Mouse (Mus musculus) telencephalon, adult 2 months (tissue): ENCODE measurements around the gene Commd9.
A peak's percentile ranks its signal among the peaks of the same experiment; 100 is the strongest.

Experiments
- DNase-seq: peaks from one replicate; pipeline ENCODE4 v3.0.0-alpha.2; 2011; ENCODE audit warnings: low read depth, low spot score

Gene Commd9

DNA sequence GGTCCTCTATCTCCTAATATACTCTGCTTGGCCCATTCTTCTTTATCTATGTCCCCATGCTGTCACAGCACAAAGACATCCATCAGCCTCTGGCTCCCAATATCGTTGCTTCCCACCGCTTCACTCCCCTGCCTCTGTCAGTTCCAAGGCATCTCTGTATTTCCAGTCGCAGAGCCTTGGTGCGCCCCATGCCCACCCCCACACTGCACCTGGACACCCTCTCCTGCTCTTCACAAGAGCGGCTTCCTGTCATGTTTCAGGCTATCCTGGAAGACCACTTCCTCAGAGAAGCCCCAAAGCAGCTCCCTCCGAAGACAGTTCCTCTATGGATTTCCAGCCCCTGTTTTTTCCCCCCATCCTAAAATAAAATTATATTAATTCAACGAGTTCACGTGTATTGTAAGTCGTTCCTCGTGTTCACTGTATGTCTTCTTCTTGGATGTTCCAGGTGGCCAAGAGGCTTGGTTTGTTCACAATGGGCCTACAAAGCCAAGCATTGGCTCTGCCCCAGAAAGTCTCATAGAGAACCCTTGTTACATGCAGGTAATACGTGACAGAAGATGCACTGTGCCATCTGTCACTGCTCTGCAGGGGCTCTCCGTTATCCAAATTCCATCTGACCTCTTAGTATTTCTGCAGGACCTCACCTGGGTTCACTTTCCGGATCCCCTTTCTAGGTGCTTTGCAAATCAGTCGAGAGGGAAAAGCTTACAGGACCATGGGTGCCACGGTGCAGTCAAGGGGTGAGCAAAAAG is 23.5 kb downstream of the Commd9 start:
- DNase-seq, result no peak

DNA sequence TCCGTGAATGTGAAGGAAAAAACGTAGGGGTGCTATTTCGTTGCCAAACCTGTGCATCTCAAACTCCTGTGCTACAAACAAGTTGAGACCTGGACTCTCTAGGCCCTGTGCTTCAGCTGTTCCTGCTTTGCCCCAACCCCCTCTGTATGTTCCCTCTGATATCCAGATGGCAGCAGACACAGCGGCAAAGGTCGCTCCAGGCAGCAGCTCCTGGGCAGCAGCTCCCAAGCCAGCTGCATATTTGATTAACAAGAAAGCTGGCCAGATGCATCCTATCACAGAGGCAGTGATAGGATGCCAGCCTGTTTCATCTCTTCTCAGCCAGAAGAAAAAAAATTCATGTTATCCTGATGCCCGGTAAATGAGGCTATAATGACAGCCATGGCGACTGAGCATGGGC is 32.5 kb downstream of the Commd9 start:
- no peak for DNase-seq

DNA sequence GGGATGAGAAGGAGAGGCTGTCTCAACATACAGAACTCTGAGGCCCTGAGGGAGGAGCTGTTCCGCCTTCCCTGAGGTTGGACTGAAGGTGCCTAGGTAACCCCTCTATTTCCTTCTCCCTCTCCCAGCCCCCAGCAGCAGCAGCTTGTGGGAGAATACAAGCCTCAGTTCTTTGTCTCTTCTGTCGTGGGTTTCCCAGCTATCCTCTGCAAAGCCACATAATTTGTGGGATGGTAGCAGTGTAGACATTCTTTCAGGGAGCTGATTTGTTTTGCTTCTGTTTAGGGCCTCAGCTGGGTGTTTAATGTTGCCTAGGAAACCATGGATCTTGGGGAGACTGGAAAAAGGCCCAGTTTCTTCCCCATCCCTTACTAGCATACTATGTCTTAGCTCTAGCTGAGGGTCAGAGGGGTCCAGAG is 34.1 kb downstream of the Commd9 start:
- DNase-seq, result no peak

DNA sequence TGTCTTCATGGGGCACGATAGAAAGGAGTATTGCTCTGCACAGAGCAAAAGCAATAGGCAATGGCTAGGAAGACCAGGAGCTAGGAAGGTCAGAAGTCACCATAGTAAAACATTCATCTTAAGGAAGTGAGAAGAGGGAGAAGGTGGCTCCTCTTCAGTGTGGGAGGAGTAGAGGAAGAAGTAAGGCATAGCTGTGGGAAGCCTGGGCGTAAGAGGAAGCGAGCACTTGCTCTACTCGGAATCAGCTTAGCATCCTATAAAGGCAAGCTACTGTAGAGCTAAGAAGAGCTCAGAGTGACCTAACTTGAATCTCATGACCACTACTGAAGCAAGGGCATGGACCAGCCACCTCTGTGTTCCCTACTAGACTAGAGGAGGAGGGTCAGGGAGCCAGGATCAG is 36.3 kb downstream of the Commd9 start:
- no peak for DNase-seq

DNA sequence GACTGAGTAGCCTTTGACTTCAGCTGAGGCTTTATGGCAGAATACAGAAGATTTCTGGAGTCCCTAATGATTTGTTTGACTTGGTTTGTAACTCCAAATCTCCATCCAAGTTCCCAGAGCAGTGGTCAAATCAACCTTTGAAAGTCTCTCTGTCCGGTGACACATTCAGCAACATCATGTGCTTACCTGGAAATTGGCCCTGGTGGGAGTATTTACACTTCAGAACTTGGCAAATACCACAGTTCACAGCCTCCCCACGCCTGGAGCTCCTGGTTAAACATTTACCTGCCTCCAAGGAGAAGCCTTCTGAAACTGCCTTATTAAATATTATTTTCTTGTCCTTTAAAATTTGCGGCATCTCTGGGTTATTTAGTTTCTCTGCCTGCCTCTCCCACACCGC is 37.1 kb downstream of the Commd9 start:
- DNase-seq, result no peak

DNA sequence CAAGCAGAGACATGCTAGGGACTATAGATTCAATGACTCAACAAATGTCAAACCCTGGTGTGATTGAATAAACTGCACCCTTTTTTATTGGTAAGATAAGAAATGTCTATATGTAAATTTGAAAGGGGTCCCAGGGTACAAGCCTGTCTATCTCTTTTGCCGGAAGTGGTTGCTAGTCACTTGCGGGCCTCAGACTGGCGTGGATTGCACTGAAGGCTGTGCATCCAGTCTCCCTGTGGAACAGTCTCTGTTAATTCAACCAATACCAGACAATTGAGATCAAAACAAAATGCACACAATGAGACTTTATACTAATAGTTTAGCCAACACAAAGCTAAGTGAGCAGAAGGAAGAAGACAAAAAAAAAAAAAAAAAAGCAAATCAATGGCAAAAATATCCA is 39.1 kb downstream of the Commd9 start:
- no peak for DNase-seq

DNA sequence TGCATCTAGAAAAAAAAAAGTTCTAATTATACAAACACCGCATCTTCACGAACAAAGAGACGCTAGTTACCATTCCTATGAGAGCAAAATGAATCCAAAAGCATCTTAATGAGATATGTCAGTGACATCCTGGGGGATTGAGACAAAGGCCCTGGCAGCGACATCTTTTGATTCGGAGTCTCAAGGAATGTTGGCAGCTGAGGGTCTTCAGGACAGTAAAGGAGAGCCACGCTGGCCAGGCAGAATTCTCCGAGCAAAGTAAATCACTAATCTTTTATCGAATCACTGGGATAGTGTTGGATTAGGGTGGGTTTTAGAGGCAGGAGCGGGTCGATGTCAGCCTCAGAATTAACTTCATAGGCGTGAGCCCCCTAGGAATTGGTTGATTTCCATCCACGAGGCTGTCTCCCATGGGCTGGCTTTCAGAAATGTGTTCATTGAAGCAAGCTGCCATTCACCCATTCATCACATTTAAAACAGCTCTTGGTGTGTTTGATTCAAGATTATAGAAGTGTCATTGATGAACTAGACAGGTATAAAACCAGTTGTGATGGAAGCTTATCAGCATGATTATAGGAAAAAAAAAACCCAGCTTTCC is 39.6 kb downstream of the Commd9 start:
- no peak for DNase-seq

DNA sequence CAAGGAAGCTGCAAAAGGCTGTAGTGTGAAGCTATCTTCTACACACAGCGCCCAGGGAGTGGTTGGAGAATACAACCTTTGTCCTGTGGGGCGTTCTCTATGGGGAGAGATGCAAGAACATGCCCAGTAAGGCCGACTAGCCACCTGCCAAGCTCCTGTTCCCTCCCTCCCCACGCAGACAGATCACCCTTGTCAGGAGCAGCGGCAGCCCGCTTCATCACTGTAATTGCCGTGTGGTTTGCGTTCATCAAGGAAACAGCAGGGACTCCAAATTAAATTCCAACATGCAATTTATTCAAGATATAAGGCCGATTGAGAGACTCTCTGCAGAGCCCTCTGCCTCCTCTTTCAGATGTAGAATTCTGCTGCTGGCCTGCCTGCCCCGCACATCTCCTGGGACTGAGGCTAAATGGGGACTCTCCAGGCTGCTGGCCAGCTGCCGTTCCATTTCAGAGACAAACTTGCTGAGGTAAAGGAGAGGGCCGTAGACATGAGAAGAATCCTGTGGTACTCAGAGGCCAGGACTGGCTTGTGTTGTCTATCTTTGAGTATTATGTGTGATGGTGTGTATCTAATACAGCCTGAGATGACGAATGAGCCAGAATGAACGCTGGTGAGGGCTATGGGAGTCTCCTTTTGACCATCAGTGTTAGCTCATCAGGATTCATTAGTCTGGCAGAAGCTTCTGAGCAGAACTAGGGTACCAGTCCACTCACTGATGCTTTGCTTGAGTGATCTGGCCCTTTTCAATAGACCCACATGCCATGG is 46.3 kb downstream of the Commd9 start:
- no peak for DNase-seq

DNA sequence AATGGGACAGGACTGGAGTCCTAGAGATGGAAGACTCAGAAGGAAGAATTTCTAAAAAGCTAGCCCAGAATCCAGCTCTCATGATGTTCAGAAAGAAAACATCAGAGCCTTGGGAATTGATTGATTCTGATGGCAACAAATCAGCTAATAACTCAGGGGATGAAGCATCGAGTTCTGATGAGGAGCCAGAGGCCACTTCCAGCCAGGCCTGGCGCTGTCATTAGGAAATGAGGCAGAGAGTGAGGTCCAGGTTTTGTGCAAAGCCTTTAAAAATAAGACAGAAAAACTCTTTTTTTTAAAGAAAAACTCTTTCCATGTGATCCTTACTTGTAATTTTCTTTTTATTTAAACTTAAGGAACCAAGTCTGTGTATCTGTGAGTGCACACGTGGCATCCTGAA is 47.3 kb downstream of the Commd9 start:
- DNase-seq, result no peak

DNA sequence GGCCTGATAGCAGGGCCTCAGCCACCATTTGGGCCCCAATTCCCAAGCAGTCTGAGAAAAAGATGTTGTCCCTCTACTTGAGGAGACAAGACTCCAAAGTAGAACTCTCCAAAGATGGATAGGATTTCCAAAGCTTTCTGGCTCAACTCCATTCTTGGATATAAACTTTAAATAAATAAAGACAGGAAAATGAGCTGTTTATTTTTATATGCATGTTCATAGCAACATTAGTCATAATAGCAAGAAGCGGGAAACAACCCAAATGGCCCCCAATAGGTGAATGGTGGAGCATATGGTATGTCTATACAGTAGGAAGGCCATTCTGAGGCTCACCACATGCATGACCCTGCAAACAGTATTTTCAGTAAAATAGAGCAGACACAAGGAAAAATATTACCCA is 49.0 kb downstream of the Commd9 start:
- no peak for DNase-seq

DNA sequence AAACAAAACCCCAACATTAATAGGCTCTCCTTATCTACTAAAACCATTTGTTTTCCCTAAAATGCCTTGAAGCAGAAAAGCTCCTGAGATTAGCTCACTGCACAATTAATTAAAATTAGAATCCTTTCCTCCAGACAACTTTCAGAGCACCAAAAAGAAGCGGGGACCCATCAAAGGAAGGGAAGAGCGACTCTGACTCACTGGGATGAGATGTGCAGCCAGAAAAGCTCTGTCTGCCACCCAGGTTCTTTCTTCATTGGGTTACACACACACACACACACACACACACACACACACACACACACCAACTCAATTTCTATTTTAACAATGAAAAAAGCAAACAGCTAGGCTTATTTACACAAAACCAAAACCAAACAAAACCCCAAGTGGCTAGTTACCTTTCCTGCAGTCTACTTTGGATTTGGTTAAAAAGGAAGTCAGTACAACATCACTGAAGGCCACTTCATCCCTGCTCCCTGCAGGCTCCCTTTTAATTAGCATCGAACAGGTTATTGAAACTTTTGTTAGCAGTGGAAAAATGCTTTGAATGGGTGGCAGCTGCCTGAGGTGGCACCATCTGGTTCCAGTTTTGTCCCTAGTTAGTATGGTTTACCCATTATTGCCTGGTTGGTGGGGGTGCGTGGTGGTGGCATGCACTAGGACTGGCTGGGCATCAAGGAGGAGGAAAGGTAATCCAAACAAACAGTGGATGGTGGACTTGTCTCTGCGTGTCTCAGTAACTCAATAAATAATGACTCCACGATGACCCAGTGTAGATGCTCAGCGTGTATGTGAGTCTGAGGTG is 64.9 kb downstream of the Commd9 start:
- peak; percentile 24 for DNase-seq
